Comparison of ENCODE assay signal across 8 mouse cellular contexts in genomic region chr6:59425824-59426533, GRCm38 (mm10). TPM values are rescaled to one million over a fixed set of nuclear protein-coding genes. Genes with fewer than 3 reads are reported as not detected.
A peak's percentile ranks its signal among the peaks of the same experiment; 100 is the strongest.
DNase-seq lines count a peak whose midpoint lies in the region; ATAC-seq and TF ChIP-seq lines count a peak whose summit lies in the region.

TSS of gene Gprin3 (minus strand) at chr6:59426294.

- H3K4me1 ChIP-seq in ES-E14 (ENCODE audit: control insufficient read depth in 2 of 2, insufficient read depth in 2 of 2, low read length in 2 of 2, poor library complexity in 1 of 2): 0 out of 4 replicates have a peak, but pooled peaks cover 0 to 2% of the 10 kb centered on the region in 2 experiments
- peaks cover 13% of the 10 kb centered on the region for H3K4me1 ChIP-seq in lung, adult 2 months (ENCODE audit: control insufficient read depth, insufficient read depth, low read length)
- H3K4me1 ChIP-seq in neural tube, embryonic 15.5 days: peaks cover 11% of the 10 kb centered on the region

- no peaks in the 10 kb centered on the region for H3K36me3 ChIP-seq in ES-E14 (ENCODE audit: control insufficient read depth, insufficient read depth, low read length, poor library complexity, severe bottlenecking)
- H3K36me3 ChIP-seq in neural tube, embryonic 15.5 days: no peaks in the 10 kb centered on the region

- WGBS in lung, adult 2 months: 5% methylated on average over 34 of the region's 34 CpGs
- WGBS in neural tube, embryonic 15.5 days: 7% methylated on average over 34 of the region's 34 CpGs

- no peaks in the 10 kb centered on the region for H3K9me3 ChIP-seq in ES-E14 (ENCODE audit: control insufficient read depth, insufficient read depth, low read depth, low read length)
- no peaks in the 10 kb centered on the region for H3K9me3 ChIP-seq in neural tube, embryonic 15.5 days (replicated peaks)

- H3K4me3 ChIP-seq in ES-E14 (ENCODE audit: insufficient read depth in 1 of 2, low read depth in 1 of 2, low read length in 2 of 2, poor library complexity in 1 of 2, severe bottlenecking in 1 of 2): peak within 1 kb of the TSS; percentile 65 to 66
- peak within 1 kb of the TSS; percentile 71 for H3K4me3 ChIP-seq in layer of hippocampus, adult 2 months
- H3K4me3 ChIP-seq in lung, adult 2 months (replicated peaks; ENCODE audit: extremely low read depth, low read depth, low read length): peak within 1 kb of the TSS; percentile 64
- H3K4me3 ChIP-seq in neural tube, embryonic 15.5 days (replicated peaks): peak within 1 kb of the TSS; percentile 60

- peak; percentile 17; the same call in 1 of the 2 replicates for TF ChIP-seq CTCF in layer of hippocampus, adult 2 months (conservative IDR thresholded peaks at IDR 0.05)
- TF ChIP-seq CTCF in lung, adult 2 months (IDR thresholded peaks at IDR 0.05; ENCODE audit: insufficient read depth, low read length): no peak

- peak within 1 kb of the TSS; percentile 38 for H3K9ac ChIP-seq in ES-E14 (ENCODE audit: insufficient read depth, low read depth, low read length, poor library complexity, severe bottlenecking)
- peak within 1 kb of the TSS; percentile 70 for H3K9ac ChIP-seq in neural tube, embryonic 15.5 days (replicated peaks)

- in situ Hi-C loops in ES-E14 (cut with MboI; ENCODE audit: low sequenced_read_pairs in 2 of 2, unreplicated experiment in 2 of 2): no loop called here

- TF ChIP-seq POLR2A in lung, adult 2 months (IDR thresholded peaks at IDR 0.05; ENCODE audit: borderline replicate concordance, extremely low read depth, low read depth, low read length): peak; percentile 65; the same call in 1 of the 2 replicates

- H3K27me3 ChIP-seq in neural tube, embryonic 15.5 days (replicated peaks): 0 out of 2 replicates have a peak, but pooled peaks cover 3% of the 10 kb centered on the region

- DNase-seq in ES-E14 (ENCODE audit: low read depth, low spot score): peak; percentile 29
- DNase-seq in cerebellum, adult 9-10 months: peak; percentile 97
- DNase-seq in forelimb bud, embryonic 11.5 days (ENCODE audit: low read depth, low spot score): peak; percentile 53
- DNase-seq in heart, postnatal 4 days: peak; percentile 86
- DNase-seq in layer of hippocampus, adult 2 months (ENCODE audit: low spot score in 2 of 2): peak; percentile 58 to 69
- DNase-seq in lung, adult 2 months: peak; percentile 85
- peak; percentile 88 for DNase-seq in testis, postnatal 10 days (ENCODE audit: low spot score)

- H3K27ac ChIP-seq in ES-E14 (ENCODE audit: insufficient read depth, low read depth, low read length, poor library complexity, severe bottlenecking): no peak within 1 kb of the TSS
- H3K27ac ChIP-seq in layer of hippocampus, adult 2 months: peak within 1 kb of the TSS; percentile 89
- peak within 1 kb of the TSS; percentile 83 for H3K27ac ChIP-seq in neural tube, embryonic 15.5 days (replicated peaks)

- ATAC-seq in neural tube, embryonic 15.5 days (ENCODE audit: low FRiP score): peak; percentile 96

- peak within 1 kb of the TSS; percentile 89 for H3K4me2 ChIP-seq in neural tube, embryonic 15.5 days

TF ChIP-seq in ES-E14, 5 proteins besides CTCF, POLR2A, EP300 and RAD21:
- TF ChIP-seq CHD2 (IDR thresholded peaks at IDR 0.05; ENCODE audit: low read depth, low read length): no peak
- no peak for TF ChIP-seq ZC3H11A (IDR thresholded peaks at IDR 0.05; ENCODE audit: borderline replicate concordance, low read depth, low read length)
- TF ChIP-seq MAFK (IDR thresholded peaks at IDR 0.05; ENCODE audit: insufficient read depth, low read depth, low read length): no peak
- TF ChIP-seq ZNF384 (IDR thresholded peaks at IDR 0.05; ENCODE audit: low read depth, low read length): no peak
- no peak for TF ChIP-seq HCFC1 (IDR thresholded peaks at IDR 0.05; ENCODE audit: borderline replicate concordance, insufficient read depth, low read length)

RNA-seq across cellular contexts. Expression of gene Gprin3, which starts in this region (rescaled TPM):
- 0.04 and 0.05 TPM in 2 replicates for total RNA-seq in ES-E14 (2012; rRNA removed)
- total RNA-seq in heart, postnatal 4 days (2021): 1 to 10 TPM; 2.4 TPM
- 10 to 100 TPM in 1 of 2 experiments, 1 to 10 TPM in 1; 8.9 to 10.3 TPM for total RNA-seq in layer of hippocampus, adult 2 months (2021)
- 1.7 and 2.9 TPM in 2 replicates for polyA plus RNA-seq in lung, adult 2 months (2012; rRNA removed)
- polyA plus RNA-seq in neural tube, embryonic 15.5 days (2015; fragmentation: Nextera tagmentation; extraction: Ambion mirVana): 7.9 and 9.2 TPM in 2 replicates

Comparison
In these comparisons a context has a peak if more than half of its experiments do, and no peak if none do; other contexts are left out.
1. Peak in DNase-seq, H3K4me3 ChIP-seq and H3K9ac ChIP-seq in ES-E14; RNA of the gene not detected or under 1 TPM.
2. DNase-seq: peak in every context shown above with its lines; median percentile 97 in cerebellum, adult 9-10 months; 88 in testis, postnatal 10 days; 86 in heart, postnatal 4 days; 85 in lung, adult 2 months; 64 in layer of hippocampus, adult 2 months; 53 in forelimb bud, embryonic 11.5 days; 29 in ES-E14.